Mouse (Mus musculus): Measurements from ENCODE around the gene Dchs2.

Gene Dchs2

GRCm38 (mm10) chr3:83259421-83259820 is 131.7 kb downstream of the Dchs2 start:
- DNase-seq (ENCODE audit: low spot score): no peak

DNA sequence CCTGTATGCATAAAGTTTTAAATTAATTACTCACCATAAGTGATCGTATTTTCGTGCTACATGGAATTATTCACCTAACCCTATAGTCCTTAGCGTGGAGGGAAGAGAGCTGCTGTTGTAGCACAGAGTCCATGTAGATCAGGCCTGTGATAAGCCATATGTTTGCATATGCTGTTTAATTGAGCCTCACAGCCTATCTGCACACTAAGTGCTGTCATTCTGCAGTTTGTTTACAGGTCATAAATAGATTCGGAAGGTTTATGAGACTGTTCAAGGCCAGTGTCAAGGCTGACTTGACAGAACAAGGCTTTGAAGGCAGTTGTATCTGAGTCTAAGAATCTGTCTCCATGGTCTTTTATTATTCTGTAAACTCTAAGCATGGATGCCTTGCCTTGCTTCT is 138.3 kb downstream of the Dchs2 start:
- DNase-seq (ENCODE audit: low spot score): no peak

- DNase-seq (ENCODE audit: low spot score): no peak
Measured at GRCm38 (mm10) chr3:83270228-83270627, 142.5 kb downstream of the Dchs2 start.

DNA sequence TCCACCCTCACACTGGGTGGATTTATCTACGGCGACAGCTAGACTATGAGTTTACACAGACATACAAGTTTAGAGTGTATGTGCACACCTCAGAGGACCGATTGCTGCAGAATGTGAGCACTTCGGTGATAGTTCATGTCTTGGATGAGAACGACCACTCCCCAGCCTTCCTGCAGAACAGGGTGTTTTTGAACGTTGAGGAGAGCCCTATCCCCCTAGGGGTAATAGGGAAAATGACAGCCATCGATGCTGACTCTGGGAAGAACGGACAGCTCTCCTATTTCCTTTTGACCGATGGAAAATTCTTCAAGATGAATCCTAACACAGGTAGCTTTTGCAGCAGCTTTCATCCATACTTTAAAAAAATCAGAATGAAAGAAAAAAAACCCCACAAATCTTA is 143.2 kb downstream of the Dchs2 start:
- no peak for DNase-seq (ENCODE audit: low spot score)

GRCm38 (mm10) chr3:83273555-83274244 is 146.0 kb downstream of the Dchs2 start:
- DNase-seq (ENCODE audit: low spot score): peak; percentile 69

DNA sequence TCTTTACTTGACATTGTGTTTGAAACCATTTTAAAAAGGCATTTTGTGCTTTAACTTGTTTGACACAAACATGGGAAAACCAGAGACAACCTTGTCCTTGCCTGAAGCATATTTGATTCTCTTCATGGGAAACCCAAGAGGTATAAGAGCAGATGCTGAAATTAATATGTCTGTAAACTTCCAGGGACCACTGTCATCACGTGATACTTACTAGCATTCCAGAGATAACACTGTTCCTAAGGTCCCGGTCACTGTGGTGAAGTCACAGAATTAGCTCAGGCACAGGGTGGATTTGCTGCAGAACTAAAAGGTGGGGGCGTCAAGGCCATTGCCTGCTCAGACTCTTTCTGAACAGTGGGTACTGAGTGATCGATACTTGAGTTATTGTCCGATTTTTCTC is 148.0 kb downstream of the Dchs2 start:
- no peak for DNase-seq (ENCODE audit: low spot score)

DNA sequence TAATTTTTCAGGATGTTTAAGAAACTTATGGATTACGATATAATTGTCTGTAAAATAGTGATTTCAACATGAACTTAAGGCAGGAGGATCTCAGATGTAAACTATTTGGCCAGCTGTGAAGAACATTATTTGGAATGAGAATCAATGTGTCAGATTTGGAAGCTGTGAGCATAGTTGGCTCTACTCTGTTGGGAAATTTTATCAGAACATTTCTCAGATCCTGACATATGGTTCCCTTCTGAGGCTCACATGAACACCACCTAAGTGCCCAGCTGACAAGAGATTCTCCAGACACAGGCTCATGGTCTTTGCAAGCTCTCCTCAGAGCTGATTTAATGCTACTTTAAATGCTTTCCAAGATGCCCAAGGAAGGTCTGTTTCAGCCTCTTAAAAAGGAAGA is 156.1 kb downstream of the Dchs2 start:
- DNase-seq (ENCODE audit: low spot score): no peak

DNA sequence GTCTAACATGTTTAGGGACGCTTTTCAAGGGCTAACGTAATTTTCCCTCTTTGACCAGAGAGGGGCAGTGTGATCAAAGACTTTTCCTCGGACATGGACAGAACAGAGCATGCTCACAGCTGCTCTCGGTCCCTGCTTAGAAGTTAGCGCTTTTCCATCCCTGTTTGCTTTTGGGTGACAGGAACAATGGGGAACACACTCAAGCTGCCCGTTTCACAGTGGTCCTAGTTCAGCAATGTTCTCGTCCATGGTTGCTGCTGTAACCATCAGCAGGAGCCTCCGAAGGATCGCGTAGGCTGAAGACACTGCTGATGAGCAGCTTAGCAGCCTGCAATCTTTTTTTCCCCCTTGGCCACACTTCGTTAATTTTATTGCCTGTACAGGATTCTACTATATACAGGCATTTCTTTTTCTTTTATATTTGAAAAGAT is 159.2 kb downstream of the Dchs2 start:
- peak; percentile 44 for DNase-seq (ENCODE audit: low spot score)

DNA sequence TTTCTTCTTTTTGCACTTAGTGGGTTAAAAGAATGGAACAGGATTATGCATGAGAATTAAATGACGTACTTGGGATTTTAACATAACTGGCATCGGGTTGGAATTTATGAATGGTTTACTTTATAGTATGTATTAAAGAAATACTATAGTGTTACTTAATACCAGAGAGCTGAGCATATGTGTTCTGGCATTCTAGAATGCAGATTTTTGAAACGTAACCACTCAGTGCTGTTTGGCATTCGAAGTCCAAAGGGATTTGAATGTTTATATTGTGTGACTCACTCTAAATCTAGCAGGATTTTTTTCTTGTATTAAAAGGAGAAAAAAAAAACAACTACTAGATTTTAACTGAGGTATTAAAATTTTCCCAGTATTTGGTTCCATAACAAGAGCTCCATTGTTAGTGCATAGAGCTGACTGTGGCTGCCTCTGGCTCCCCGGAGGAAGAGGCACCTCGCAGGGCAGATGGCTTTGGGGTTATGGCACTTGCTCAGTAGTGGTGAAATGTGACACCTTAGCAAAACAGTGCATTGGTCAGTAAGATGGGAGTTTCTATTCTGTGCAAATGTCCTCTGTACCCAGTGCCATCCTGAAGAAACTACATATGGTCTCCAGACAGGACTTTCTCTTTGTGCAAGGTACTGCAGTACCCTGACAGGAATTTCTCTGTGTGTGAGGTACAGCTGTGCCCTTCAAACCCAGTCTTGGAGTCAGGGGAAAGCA is 160.5 kb downstream of the Dchs2 start:
- no peak for DNase-seq (ENCODE audit: low spot score)

DNA sequence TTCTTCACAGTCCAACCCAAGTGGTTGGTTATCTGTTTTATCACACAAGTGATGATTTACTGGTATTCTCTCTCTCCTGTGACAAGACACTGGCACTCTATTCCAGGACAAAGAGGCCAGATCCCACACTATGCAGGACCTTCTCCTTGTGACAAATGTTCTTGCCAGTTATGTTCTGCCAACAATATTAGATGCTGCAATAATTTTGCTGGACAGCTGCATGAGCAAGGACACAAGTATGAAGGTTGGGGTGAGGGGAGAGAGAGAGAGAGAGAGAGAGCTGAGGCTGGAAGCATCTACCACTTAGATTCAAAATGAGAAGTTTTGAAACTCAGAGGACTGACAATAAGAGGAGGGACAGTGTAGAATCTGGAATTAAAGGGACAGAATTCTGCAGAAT is 162.7 kb downstream of the Dchs2 start:
- peak; percentile 71 for DNase-seq (ENCODE audit: low spot score)

DNA sequence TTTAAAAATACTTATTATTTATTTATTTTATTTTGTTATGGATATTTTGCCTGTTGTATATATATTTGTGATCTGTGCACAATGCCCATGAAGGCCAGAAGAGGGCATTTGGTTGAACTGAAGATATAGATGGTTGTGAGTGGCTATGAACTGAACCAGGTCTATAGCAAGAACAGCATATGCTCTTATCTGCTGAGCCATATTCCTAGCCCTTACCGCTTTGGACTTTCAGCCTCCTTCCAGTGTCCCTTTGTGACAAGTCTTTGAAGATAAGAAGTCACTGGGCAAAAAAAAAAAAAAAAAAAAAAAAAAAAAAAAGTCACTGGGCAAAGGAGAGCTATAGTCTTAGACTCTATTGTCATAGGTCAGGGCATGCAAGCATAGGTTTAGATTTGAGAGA is 163.2 kb downstream of the Dchs2 start:
- no peak for DNase-seq (ENCODE audit: low spot score)

GRCm38 (mm10) chr3:83299783-83300382 is 172.1 kb downstream of the Dchs2 start:
- DNase-seq (ENCODE audit: low spot score): no peak

- DNase-seq (ENCODE audit: low spot score): no peak
Measured at GRCm38 (mm10) chr3:83303876-83304275, 176.1 kb downstream of the Dchs2 start.

GRCm38 (mm10) chr3:83345928-83346327 is 218.2 kb downstream of the Dchs2 start:
- peak; percentile 26 for DNase-seq (ENCODE audit: low spot score)

- no peak for DNase-seq (ENCODE audit: low spot score)
Measured at GRCm38 (mm10) chr3:83368500-83369068, 240.8 kb downstream of the Dchs2 start.

GRCm38 (mm10) chr3:83369871-83370270 is 242.1 kb downstream of the Dchs2 start:
- no peak for DNase-seq (ENCODE audit: low spot score)

- no peak for DNase-seq (ENCODE audit: low spot score)
Measured at GRCm38 (mm10) chr3:83374333-83374732, 246.6 kb downstream of the Dchs2 start.

DNA sequence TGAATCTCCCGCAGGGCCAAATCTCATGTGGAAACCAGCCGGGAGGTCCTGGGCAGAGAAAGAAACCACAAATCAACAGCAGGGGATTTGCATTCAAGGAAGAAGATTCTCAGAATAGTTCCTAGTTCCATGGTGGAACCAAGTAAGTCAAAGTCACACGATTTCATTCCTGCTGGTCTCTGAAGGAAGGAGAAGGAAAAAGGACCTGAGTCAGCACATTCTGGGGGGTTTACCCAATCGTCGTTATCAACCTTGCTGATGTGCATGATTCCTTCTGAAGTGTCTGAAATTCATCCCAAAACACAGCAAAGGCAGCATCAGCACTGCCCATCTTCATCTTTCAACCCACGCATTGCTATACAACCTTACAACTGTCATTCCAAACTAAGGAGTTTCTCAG is 249.1 kb downstream of the Dchs2 start:
- DNase-seq (ENCODE audit: low spot score): no peak

Measured in adipocyte (in vitro differentiated cells).